Mouse (Mus musculus) neutrophil, adult 65 days (primary cell): ENCODE measurements around the gene 4933430I17Rik. TPM values are rescaled to one million over a fixed set of nuclear protein-coding genes. Genes with fewer than 3 reads are reported as not detected.

Experiments
- total RNA-seq: library from RNA; stranded (reverse); gene quantifications from 2 replicates; pipeline ENCODE4 v1.2.4, GENCODE M21; 2023

The 4933430I17Rik gene
- 0.51 TPM in 1 of 2 replicates, not detected in the other for total RNA-seq

GRCm38 (mm10) chr4:62524651-62525488, at the start of gene 4933430I17Rik, which contains the start of gene Pole3:
Gene 4933430I17Rik, plus strand, starts transcription at chr4:62525369.
Gene Pole3, minus strand, starts transcription at chr4:62525068.

DNA sequence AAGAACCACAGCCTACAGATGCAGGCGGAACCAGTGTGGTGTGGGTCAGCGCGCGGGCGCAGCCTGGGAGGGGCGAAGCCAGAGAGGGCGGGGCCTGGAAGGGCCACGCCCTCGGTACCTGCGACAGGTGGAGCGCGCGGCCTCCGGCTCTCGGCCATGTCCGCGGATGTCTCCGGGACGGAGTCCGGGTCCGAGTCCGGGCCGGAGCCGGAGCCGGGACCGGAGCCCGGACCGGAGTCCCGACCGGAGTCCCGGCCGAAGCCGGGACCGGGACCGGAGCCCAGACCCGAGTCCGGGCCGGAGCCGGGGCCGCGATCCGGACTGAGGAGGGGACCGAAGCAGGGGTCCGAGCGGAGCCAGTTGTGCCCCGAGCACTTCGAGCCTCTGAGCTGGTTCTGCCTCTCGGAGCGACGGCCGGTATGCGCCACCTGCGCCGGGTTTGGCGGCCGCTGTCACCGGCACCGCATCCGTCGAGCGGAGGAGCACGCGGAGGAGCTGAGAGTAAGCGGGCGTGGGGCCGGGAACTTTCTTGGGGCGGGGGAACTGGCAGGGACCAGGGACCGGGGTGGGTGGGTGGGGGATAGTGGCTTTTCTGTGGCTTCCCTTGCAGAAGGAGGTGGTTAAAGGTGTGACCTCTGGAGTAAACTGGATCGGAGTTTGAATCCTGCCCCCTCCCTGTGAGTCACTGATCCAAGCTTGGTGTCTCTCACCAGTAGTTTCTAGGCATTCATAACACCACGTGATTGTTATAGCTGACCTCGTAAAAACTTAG, 45.0 kb upstream of the 4933430I17Rik start, which contains the start of gene Bspry:
Bspry (plus strand) TSS at position 117 of the 772 bp plus-strand sequence.

DNA sequence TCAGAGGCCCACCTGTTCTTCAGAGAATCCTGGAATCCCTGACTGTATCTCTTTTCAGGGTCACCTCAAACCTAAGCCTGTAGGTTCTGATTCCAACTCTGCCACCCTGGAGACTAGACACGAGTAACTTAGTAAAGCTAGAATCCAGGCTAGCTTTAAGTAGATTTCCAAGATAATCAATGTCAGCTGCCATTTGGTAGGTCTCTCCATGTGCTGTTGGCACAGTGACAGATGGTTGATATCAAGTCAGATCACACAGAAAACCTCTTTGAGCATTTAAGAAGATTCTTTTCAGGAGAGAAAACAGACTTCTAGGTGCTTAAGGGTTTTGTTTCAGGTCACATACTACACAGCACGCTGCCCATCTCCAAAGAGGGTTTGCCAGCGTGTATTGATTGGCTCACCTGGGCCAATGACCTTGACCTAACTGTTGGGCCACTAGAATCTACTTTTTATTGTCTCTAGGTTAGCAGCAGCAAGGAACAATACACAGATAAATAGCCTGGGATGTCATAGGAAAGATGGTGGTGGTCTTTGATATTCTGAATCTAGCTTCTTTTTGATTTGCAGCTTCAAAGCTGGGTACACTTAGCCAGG, 21.7 kb upstream of the 4933430I17Rik start, which contains the start of gene Hdhd3:
Hdhd3 (minus strand) TSS at position 94 of the 597 bp plus-strand sequence.

DNA sequence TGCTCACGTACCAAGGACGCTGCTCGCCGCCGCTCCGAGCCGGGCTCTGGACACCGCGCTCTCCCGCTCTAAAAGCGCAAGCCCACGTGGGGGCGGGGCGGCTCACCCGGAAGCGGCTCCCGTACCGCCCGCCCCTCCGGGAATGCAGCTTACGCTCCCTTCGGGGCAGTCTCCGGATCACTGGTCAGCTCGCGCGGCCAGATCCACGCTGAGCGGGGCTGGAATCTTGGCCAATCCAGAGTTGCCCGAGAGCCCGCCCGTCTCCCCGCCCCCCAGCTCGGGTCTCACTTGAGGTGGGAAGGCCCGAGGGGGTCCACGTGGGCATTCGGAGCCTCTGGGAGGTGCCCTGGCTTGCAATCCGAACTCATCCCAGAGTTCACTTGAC, 5.3 kb upstream of the 4933430I17Rik start, which contains the start of gene Alad:
Alad (minus strand) TSS at position 70 of the 385 bp plus-strand sequence.

DNA sequence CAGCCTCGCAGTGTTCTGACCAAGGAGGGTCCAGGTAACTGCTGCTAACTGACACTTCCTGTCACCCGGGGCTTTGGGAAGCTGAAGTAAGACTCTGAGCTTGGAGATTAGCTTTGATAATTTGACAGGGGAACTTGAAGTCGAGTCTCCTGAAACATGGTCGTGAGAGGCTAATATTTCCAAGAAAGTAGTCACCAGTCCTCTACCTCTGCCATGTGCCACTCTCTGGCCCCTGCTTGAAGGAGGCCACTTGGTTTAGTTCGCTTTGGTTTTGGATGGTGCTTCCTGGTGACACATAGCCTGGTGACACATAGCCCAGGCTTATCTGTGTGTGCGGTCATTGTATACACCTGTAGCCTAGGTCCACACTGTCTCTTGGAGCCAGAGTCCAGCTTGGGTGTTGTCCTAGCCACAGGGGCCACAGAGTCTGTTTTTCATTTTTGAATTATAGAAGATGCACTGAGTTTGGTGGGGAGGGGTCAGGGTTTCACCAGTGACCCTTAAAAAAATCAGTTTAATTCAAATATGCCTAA, 34.7 kb downstream of the 4933430I17Rik start, which contains the start of gene Rgs3:
Rgs3 (plus strand) TSS at position 51 of the 533 bp plus-strand sequence.

Other genes starting within 250 kb of the 4933430I17Rik start
- 85.9 and 99.2 TPM in 2 replicates for gene Fkbp15, start 164.8 kb upstream of the 4933430I17Rik start, total RNA-seq
- gene Slc31a1, start 164.6 kb upstream of the 4933430I17Rik start, total RNA-seq, result 13.2 and 13.6 TPM in 2 replicates
- gene Cdc26, start 116.7 kb upstream of the 4933430I17Rik start, total RNA-seq, result 28.3 and 30.1 TPM in 2 replicates
- gene Prpf4, start 116.6 kb upstream of the 4933430I17Rik start, total RNA-seq, result 7.7 and 9.6 TPM in 2 replicates
- gene Rnf183, start 90.1 kb upstream of the 4933430I17Rik start, total RNA-seq, result not detected in 2 replicates
- not detected in 2 replicates for gene Wdr31, start 54.5 kb upstream of the 4933430I17Rik start, total RNA-seq
- gene Bspry, start 45.3 kb upstream of the 4933430I17Rik start, total RNA-seq, result 0.36 and 0.69 TPM in 2 replicates
- 0.88 TPM in 1 of 2 replicates, not detected in the other for gene Hdhd3, start 21.9 kb upstream of the 4933430I17Rik start, total RNA-seq
- gene Alad, start 5.5 kb upstream of the 4933430I17Rik start, total RNA-seq, result 5.5 and 7.0 TPM in 2 replicates
- gene Pole3, start 301 bp upstream of the 4933430I17Rik start, total RNA-seq, result 12.1 and 15.4 TPM in 2 replicates
- 75.7 and 81.2 TPM in 2 replicates for gene Rgs3, start 34.5 kb downstream of the 4933430I17Rik start, total RNA-seq